Mouse (Mus musculus): ENCODE measurements at regions not wholly inside any gene's neighbourhood (a gene's known extent, or its start where the extent isn't known, plus 50 kb on each side); places are given as distances from the start of the nearest gene placed in this dataset.

DNA sequence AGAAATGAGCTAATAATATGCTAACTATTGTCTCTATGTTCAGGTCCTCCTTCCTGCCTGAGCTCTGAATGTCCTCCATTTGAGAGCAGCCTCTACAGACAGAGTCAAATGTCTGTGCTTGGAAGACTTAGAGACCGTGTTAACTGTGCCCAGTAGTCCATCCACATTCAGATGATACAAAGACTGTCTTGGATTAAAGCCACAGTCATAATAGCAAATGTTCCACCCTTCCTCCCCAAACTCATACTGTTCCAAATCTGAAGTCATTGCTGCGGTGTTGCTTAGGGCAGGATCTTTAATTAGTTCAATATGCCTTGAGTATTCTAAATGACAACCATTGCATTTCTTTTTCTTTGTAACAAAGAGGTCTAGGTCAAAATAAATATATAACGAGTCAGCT, 923.2 kb upstream of the Gm7489 start:
- DNase-seq: no peak

DNA sequence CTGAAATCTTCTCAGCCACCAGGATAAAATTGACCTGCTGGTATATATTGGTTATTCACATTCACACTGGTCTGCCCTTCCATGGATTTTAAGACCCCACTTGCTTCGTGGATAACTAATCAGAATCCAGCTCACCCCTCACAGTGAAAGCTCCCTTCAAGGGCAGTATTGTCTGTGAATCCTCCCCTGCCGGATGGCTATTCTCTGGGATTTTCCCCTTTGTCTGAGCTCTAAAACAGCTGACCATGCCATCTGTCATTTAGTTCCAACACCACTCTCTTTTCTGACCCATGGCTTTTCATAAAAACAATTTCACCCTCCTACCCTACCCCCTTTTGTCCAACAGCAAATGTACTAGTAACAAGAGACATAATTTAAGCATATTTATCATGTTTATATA, 920.8 kb upstream of the Gm7489 start:
- no peak for DNase-seq

DNA sequence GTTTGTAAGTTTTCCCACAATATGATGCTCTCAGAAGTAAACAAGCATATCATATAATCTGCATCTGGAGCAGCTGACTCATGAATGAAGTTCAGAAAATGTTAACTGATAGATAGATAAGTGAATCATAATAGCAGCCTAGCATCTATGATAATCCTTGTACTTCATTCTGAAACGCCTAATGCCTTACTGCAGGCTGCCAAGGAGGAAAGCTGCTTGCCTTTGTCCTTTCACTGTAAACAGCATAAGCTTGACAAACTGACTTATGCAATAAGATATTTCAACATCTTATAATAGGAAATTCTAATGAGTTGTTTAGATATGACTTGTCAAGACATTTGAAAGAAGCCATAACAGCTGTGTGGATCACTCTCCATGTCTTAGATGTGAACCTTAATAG, 920.3 kb upstream of the Gm7489 start:
- no peak for DNase-seq

- DNase-seq: no peak
These were observed 916.9 kb upstream of the Gm7489 start for GRCm38 (mm10) chr15:52967801-52968235.

GRCm38 (mm10) chr15:52982821-52983220, 901.9 kb upstream of the Gm7489 start:
- no peak for DNase-seq

DNA sequence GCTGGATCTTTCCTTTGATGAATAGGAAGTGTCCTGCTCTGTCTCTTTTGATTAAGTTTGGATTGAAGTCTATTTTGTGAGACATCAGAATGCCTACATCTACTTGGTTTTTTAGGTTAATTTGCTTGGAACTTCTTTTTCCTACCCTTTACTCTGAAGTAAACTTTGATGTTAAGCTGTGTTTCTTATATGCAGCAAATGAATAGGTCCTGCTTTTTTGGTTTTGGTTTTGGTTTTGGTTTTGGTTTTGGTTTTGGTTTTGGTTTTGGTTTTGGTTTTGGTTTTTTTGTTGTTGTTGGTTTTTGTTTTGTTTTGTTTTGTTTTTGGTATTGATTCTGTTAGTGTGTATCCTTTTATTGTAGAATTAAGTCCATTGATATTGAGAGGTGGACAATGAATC, 894.1 kb upstream of the Gm7489 start:
- DNase-seq: no peak

- no peak for DNase-seq
These were observed 890.4 kb upstream of the Gm7489 start for GRCm38 (mm10) chr15:52994351-52994750.

GRCm38 (mm10) chr15:52999200-52999599, 885.5 kb upstream of the Gm7489 start:
- DNase-seq: no peak

GRCm38 (mm10) chr15:52999776-53000175, 884.9 kb upstream of the Gm7489 start:
- no peak for DNase-seq

- no peak for DNase-seq
These were observed 883.3 kb upstream of the Gm7489 start for GRCm38 (mm10) chr15:53001429-53001828.

DNA sequence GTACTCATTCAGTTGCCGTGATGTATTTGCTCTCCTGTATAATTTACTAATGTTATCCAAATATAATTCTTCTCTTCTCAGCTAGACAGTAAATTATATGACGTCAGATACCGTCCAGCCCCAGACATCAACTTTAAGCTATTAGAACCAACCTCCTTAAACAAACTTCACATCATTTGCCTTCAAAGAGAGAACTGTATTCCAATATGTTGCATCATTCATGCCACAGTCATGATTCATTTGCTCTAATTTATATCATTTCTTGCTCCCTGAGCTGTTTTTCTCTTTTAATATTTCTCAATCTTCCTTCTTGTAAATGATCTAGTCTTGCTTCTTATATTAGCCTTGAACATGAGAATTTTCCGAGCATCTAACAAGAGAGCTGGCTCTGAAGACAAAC, 882.7 kb upstream of the Gm7489 start:
- no peak for DNase-seq

GRCm38 (mm10) chr15:53004078-53004477, 880.6 kb upstream of the Gm7489 start:
- DNase-seq: no peak

DNA sequence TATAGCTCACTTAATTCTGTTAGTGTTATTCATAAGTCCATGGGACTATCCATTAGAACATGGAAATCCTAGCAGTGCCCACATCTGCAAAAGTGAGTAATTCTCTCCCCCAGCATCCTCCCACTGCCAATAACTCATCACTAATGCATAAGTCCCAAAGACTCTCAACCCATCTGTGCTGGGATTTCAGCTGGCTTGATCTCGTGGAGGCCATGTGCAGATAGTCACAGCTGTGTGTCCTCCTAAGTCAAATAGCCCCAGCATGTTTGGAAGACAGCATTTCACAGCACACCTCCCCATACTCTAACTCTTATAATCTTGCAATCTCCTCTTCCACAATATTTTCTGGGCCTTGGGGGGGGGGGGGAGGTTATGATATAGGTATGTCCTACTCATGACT, 877.9 kb upstream of the Gm7489 start:
- no peak for DNase-seq

- DNase-seq: no peak
These were observed 875.4 kb upstream of the Gm7489 start for GRCm38 (mm10) chr15:53009337-53009736.

All from cerebellum, postnatal 14 days (tissue).